Mouse (Mus musculus) lung, embryonic 15.5 days (tissue): ENCODE measurements at regions not wholly inside any gene's neighbourhood (a gene's known extent, or its start where the extent isn't known, plus 50 kb on each side); places are given as distances from the start of the nearest gene placed in this dataset.

Experiments used
- ATAC-seq: fragments of 200-750 bp; cut with Nextera tagmentation; 2 replicates; pipeline ENCODE4 v1.8.0; 2017; ENCODE audit warnings: moderate number of reproducible peaks, borderline replicate concordance; ENCODE audit not compliant: low FRiP score, low TSS enrichment; ENCODE audit errors: extremely low read depth
- H3K27ac ChIP-seq: fragments of 300-500 bp; sonication (generic); 2 replicates; pipeline ENCODE4 v1.5.1; 2015; ENCODE audit warnings: moderate library complexity, mild to moderate bottlenecking, inconsistent platforms
- H3K27me3 ChIP-seq: fragments of 300-500 bp; sonication (generic); 2 replicates; pipeline ENCODE4 v1.6.1; 2015; ENCODE audit warnings: inconsistent platforms
- H3K36me3 ChIP-seq: fragments of 300-500 bp; sonication (generic); 2 replicates; pipeline ENCODE4 v1.6.1; 2015; ENCODE audit warnings: inconsistent platforms
- H3K4me1 ChIP-seq: fragments of 300-500 bp; sonication (generic); 2 replicates; pipeline ENCODE4 v1.6.1; 2015; ENCODE audit warnings: inconsistent platforms
- H3K4me2 ChIP-seq: fragments of 300-500 bp; sonication (generic); 2 replicates; pipeline ENCODE4 v1.6.1; 2015; ENCODE audit warnings: inconsistent platforms, mild to moderate bottlenecking, moderate library complexity
- H3K4me3 ChIP-seq: fragments of 300-500 bp; sonication (generic); 2 replicates; pipeline ENCODE4 v1.5.1; 2015; ENCODE audit warnings: mild to moderate bottlenecking, inconsistent platforms
- H3K9ac ChIP-seq: fragments of 300-500 bp; sonication (generic); 2 replicates; pipeline ENCODE4 v1.6.1; 2015; ENCODE audit warnings: inconsistent platforms
- H3K9me3 ChIP-seq: fragments of 300-500 bp; sonication (generic); 2 replicates; pipeline ENCODE4 v1.6.1; 2016; ENCODE audit warnings: inconsistent platforms
- WGBS: fragments of 180-500 bp; shearing (Covaris S2); methylation state at CpG from one replicate; pipeline ENCODE4 v1.1.7; 2015; 5-methylcytosine and 5-hydroxymethylcytosine counted together

DNA sequence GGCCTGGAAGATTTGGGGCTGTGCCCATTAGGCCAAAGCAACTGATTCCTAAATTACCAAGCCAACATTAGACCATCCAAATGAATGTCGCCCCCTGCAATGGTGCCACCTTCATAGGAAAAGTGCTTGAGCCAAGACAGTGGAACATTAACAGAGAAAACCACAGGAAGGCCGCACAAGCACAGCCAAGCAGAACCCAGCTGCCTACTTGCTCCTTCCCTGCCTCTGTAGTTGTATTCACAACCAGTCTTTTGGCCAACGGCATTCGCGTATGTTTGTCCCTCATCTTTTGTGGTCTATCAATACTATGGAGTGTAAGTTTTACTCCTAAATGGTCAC lies 319.2 kb downstream of the Nr2f2 start:
- ATAC-seq: no peak
- H3K9ac ChIP-seq: no peak overlapping the region
- H3K27ac ChIP-seq: no peak overlapping the region
- 0 out of 2 replicates have a peak, but pooled peaks cover 4% of the 10 kb centered on the region for H3K4me1 ChIP-seq
- H3K9me3 ChIP-seq: no peaks in the 10 kb centered on the region
- H3K27me3 ChIP-seq: no peaks in the 10 kb centered on the region
- no peak overlapping the region for H3K4me3 ChIP-seq
- WGBS: 92% methylated on average over 5 of the region's 5 CpGs
- H3K4me2 ChIP-seq: no peak overlapping the region
- H3K36me3 ChIP-seq: no peaks in the 10 kb centered on the region

GRCm38 (mm10) chr7:70046691-70047414 lies 319.7 kb downstream of the Nr2f2 start:
- no peak overlapping the region for H3K4me2 ChIP-seq
- no peaks in the 10 kb centered on the region for H3K36me3 ChIP-seq
- WGBS: 53% methylated on average over 17 of the region's 17 CpGs
- no peak overlapping the region for H3K27ac ChIP-seq
- no peak overlapping the region for H3K9ac ChIP-seq
- no peak overlapping the region for H3K4me3 ChIP-seq
- H3K27me3 ChIP-seq: no peaks in the 10 kb centered on the region
- no peak for ATAC-seq
- 0 out of 2 replicates have a peak, but pooled peaks cover 4% of the 10 kb centered on the region for H3K4me1 ChIP-seq
- no peaks in the 10 kb centered on the region for H3K9me3 ChIP-seq

DNA sequence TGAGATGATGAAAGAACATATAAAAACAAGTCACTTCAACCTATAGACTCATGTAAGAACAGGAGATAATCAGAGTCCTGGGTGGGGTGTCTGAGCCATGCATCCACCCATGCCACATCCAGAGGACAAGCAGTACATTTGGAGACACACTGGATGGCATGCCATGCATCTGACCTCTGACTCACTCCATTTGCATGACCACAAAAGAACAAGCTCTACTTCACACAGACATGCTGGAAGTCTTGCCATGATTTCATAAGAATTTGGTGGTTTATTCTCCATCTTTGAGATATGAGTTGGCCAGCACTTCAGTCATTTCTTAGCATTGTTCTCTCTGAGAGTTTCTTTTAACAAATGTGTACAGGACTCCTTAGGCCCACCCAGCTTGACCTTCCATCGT lies 329.5 kb downstream of the Nr2f2 start:
- H3K9ac ChIP-seq: no peak overlapping the region
- ATAC-seq: no peak
- H3K9me3 ChIP-seq: no peaks in the 10 kb centered on the region
- no peaks in the 10 kb centered on the region for H3K4me1 ChIP-seq
- 56% methylated on average over 1 of the region's 1 CpGs for WGBS
- no peaks in the 10 kb centered on the region for H3K36me3 ChIP-seq
- no peak overlapping the region for H3K4me2 ChIP-seq
- H3K4me3 ChIP-seq: no peak overlapping the region
- no peaks in the 10 kb centered on the region for H3K27me3 ChIP-seq
- no peak overlapping the region for H3K27ac ChIP-seq

DNA sequence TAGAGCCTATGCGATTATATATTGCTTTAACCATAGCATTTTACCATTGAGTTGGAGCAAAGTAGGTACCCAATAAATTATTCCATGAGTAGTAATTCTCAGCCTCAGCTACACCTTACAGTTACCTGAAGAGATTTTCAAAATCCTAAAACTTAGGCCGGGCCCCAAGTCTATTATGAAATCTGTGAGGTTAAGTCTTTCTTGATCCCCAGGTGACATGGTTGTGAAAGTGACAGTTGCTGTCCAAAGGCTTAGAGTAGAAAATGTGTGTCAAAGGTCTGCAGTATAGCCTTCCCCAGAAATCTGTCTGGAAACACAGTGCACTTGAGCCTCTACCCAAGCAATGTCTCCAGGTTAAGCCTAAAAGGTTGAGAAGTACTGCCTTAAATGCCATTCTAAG lies 333.7 kb downstream of the Nr2f2 start:
- Histone ChIP-seq H3K4me3 (no peak overlapping the region), H3K9ac (no peak overlapping the region), H3K4me2 (no peak overlapping the region), H3K27me3 (no peaks in the 10 kb centered on the region), H3K36me3 (no peaks in the 10 kb centered on the region), H3K4me1 (no peaks in the 10 kb centered on the region), H3K27ac (no peak overlapping the region), H3K9me3 (no peaks in the 10 kb centered on the region)
- WGBS: 84% methylated on average over 2 of the region's 2 CpGs
- no peak for ATAC-seq

DNA sequence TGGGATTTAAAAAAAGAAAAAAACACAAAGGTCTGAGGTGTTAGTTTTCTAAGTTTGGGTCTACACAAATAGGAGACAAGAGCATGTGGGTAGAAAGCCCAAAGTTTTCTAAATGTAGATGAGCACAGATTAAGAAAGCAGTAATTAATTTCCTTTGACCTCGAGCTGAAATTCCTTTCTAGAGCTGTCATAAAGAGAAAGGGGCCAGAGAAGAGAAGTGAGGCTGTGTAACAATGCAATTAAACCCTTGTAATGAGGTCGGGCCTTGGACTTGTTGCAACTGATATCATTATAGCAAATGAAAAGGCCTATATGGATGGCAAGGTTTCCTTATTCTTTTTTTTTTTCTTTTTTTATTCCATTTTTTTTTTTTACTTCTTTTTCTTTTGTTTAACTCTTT lies 337.2 kb downstream of the Nr2f2 start:
- H3K9me3 ChIP-seq: no peaks in the 10 kb centered on the region
- WGBS: 51% methylated on average over 2 of the region's 2 CpGs
- no peaks in the 10 kb centered on the region for H3K27me3 ChIP-seq
- no peak overlapping the region for H3K4me3 ChIP-seq
- H3K27ac ChIP-seq: no peak overlapping the region
- no peaks in the 10 kb centered on the region for H3K36me3 ChIP-seq
- no peak for ATAC-seq
- no peak overlapping the region for H3K4me2 ChIP-seq
- no peak overlapping the region for H3K9ac ChIP-seq
- H3K4me1 ChIP-seq: 0 out of 2 replicates have a peak, but pooled peaks cover 4% of the 10 kb centered on the region

DNA sequence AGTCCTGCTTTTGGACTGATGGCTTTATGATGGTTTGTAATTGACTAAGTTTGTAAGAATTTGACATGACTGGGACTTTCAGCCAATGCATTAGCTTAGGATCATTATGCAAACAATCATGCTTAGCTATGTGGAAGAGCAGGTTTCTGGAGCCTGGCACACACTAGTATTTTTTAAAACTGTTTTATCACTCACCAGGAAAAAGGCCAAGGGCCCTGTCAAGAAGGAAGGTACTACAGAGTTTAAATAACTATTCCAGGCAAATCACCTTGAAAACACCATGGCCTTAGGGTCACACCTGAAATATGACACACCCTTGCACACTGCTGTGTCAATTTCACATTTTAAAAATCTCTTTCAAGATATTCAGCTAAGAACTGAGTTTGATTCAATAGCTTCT lies 341.0 kb downstream of the Nr2f2 start:
- no peak; the same call in 1 of the 2 replicates for ATAC-seq
- Histone ChIP-seq H3K4me1 (0 out of 2 replicates have a peak, but pooled peaks cover 4% of the 10 kb centered on the region), H3K27ac (peak overlapping the region; percentile 50; the same call in 1 of the 2 replicates)

DNA sequence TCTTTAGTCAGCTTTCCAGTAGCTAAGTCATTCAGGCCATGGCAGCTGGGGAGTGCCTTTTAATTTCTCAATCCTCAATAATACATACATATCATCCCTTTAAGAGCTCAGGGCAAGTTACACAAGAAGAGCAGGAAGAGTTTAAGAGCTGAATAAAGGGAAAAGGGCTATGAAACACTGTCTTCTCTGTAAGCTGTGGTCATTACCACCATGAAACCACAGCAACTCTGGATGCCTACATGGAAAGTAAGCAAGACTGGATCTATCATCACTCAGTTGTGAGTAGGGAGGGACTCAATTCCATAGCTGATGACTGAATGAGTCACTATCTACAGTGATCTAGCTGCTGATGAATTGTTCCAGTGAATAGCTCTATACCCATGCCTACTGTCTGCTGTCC lies 349.9 kb downstream of the Nr2f2 start:
- Histone ChIP-seq H3K4me2 (no peak overlapping the region), H3K27me3 (no peaks in the 10 kb centered on the region), H3K9me3 (no peaks in the 10 kb centered on the region), H3K4me1 (no peaks in the 10 kb centered on the region), H3K9ac (no peak overlapping the region), H3K27ac (no peak overlapping the region), H3K4me3 (no peak overlapping the region), H3K36me3 (no peaks in the 10 kb centered on the region)
- no peak for ATAC-seq

More for the DNA sequence above, 341.0 kb downstream of the Nr2f2 start:
- Histone ChIP-seq H3K9me3 (no peaks in the 10 kb centered on the region), H3K4me3 (no peak overlapping the region), H3K36me3 (no peaks in the 10 kb centered on the region), H3K4me2 (no peak overlapping the region), H3K9ac (no peak overlapping the region), H3K27me3 (no peaks in the 10 kb centered on the region)

GRCm38 (mm10) chr7:70003200-70003986 lies 363.1 kb downstream of the Nr2f2 start:
- no peaks in the 10 kb centered on the region for H3K27me3 ChIP-seq
- H3K9me3 ChIP-seq: no peaks in the 10 kb centered on the region
- H3K36me3 ChIP-seq: no peaks in the 10 kb centered on the region
- no peak overlapping the region for H3K9ac ChIP-seq
- no peak overlapping the region for H3K4me2 ChIP-seq
- no peak overlapping the region for H3K27ac ChIP-seq
- no peak overlapping the region for H3K4me3 ChIP-seq
- no peak for ATAC-seq
- 65% methylated on average over 8 of the region's 8 CpGs for WGBS
- no peaks in the 10 kb centered on the region for H3K4me1 ChIP-seq

DNA sequence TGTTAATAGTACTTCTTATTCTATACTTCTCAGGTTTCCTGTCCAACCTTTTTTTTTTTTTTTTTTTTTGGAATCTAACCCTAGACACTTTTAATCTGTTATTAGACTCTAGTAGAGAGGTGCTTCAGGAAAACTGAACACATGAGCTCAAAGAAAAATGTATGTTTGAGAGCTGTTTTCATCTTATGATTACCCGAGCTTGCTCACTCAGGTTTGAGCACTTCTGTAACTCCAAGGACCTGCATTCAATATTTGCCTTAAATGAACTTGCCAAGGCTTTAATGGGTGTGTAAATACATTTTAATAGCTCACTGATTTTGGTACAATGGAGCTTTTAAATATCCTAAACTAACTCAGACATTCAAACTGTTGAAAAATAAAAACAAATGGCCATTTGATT lies 367.8 kb downstream of the Nr2f2 start:
- Histone ChIP-seq H3K27ac (no peak overlapping the region), H3K9ac (no peak overlapping the region), H3K4me1 (no peaks in the 10 kb centered on the region), H3K9me3 (no peaks in the 10 kb centered on the region), H3K36me3 (no peaks in the 10 kb centered on the region), H3K4me3 (no peak overlapping the region), H3K27me3 (no peaks in the 10 kb centered on the region), H3K4me2 (no peak overlapping the region)
- WGBS: 46% methylated on average over 1 of the region's 1 CpGs
- 0 out of 2 replicates have a peak, but pooled peaks have one; percentile 35 for ATAC-seq

- H3K9ac ChIP-seq: no peak overlapping the region
- H3K4me2 ChIP-seq: no peak overlapping the region
- H3K4me1 ChIP-seq: 0 out of 2 replicates have a peak, but pooled peaks cover 7% of the 10 kb centered on the region
- no peaks in the 10 kb centered on the region for H3K9me3 ChIP-seq
- no peak for ATAC-seq
- H3K36me3 ChIP-seq: no peaks in the 10 kb centered on the region
- no peak overlapping the region for H3K4me3 ChIP-seq
- H3K27ac ChIP-seq: no peak overlapping the region
- no peaks in the 10 kb centered on the region for H3K27me3 ChIP-seq
- WGBS: 80% methylated on average over 6 of the region's 6 CpGs
Measured at GRCm38 (mm10) chr7:69994540-69995303, 371.8 kb downstream of the Nr2f2 start.

GRCm38 (mm10) chr7:69992383-69993327 lies 373.9 kb downstream of the Nr2f2 start:
- peak overlapping the region; percentile 53 for H3K4me2 ChIP-seq
- H3K36me3 ChIP-seq: no peaks in the 10 kb centered on the region
- ATAC-seq: no peak
- 13% methylated on average over 21 of the region's 21 CpGs for WGBS
- no peak overlapping the region for H3K27ac ChIP-seq
- H3K27me3 ChIP-seq: no peaks in the 10 kb centered on the region
- H3K9me3 ChIP-seq: no peaks in the 10 kb centered on the region
- peak overlapping the region; percentile 29 for H3K4me3 ChIP-seq
- 0 out of 2 replicates have a peak, but pooled peaks cover 7% of the 10 kb centered on the region for H3K4me1 ChIP-seq
- H3K9ac ChIP-seq: 0 out of 2 replicates have a peak overlapping the region, but pooled peaks have one; percentile 4
